Mouse (Mus musculus): ENCODE data around the gene Gm5414. TPM values are rescaled to one million over a fixed set of nuclear protein-coding genes. Genes with fewer than 3 reads are reported as not detected.
A peak's percentile ranks its signal among the peaks of the same experiment; 100 is the strongest.

Gene Gm5414
- not detected in 2 replicates for polyA plus RNA-seq (2012; rRNA removed)

DNA sequence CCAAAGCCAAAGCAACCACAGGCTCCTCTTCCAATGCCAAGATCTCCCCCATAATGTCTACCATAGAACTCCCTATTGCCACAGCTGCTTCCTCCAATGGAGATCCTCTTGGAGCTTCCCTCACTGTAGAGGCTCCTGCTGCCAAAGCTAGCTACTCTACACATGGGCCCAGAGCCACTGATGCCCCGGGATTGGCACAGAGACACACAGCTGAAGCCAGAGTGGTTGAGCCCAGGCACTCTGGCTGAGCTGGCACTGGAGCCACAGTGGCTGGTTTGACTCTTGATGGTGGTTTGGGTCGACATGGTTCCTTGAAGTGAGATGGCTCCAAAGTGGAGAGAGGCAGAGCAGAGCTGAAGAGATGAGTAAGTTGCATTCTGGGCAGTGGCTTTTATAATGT lies at the start of gene Gm5414:
Gene Gm5414 (minus strand): TSS at position 305 of the 400 bp plus-strand sequence.
- DNase-seq, result no peak
- no peak for TF ChIP-seq POLR2A (IDR thresholded peaks at IDR 0.05; ENCODE audit: borderline replicate concordance, insufficient read depth, low read length)
- TF ChIP-seq CTCF (IDR thresholded peaks at IDR 0.05; ENCODE audit: borderline replicate concordance, insufficient read depth, low read depth, low read length), result no peak
- Histone ChIP-seq H3K4me1 (ENCODE audit: control insufficient read depth, insufficient read depth, low read length) (no peaks in the 10 kb centered on the region), H3K27me3 (ENCODE audit: control insufficient read depth, insufficient read depth, low read length) (no peaks in the 10 kb centered on the region), H3K27ac (ENCODE audit: insufficient read depth, low read length) (no peak within 1 kb of the TSS), H3K4me3 (replicated peaks; ENCODE audit: insufficient read depth, low read depth, low read length) (no peak within 1 kb of the TSS)
- WGBS, result 13% methylated on average over 2 of the region's 2 CpGs

GRCm38 (mm10) chr15:101675978-101676377 lies 48.0 kb upstream of the Gm5414 start:
- no peaks in the 10 kb centered on the region; the same call in 1 of the 2 replicates for H3K27me3 ChIP-seq (ENCODE audit: control insufficient read depth, insufficient read depth, low read length)
- H3K4me3 ChIP-seq (replicated peaks; ENCODE audit: insufficient read depth, low read depth, low read length), result no peak overlapping the region
- WGBS, result 92% methylated on average over 1 of the region's 1 CpGs
- no peaks in the 10 kb centered on the region for H3K4me1 ChIP-seq (ENCODE audit: control insufficient read depth, insufficient read depth, low read length)
- H3K27ac ChIP-seq (ENCODE audit: insufficient read depth, low read length), result no peak overlapping the region
- TF ChIP-seq CTCF (IDR thresholded peaks at IDR 0.05; ENCODE audit: borderline replicate concordance, insufficient read depth, low read depth, low read length), result no peak
- no peak for TF ChIP-seq POLR2A (IDR thresholded peaks at IDR 0.05; ENCODE audit: borderline replicate concordance, insufficient read depth, low read length)
- no peak for DNase-seq

GRCm38 (mm10) chr15:101652736-101653265 lies 24.8 kb upstream of the Gm5414 start:
- WGBS, result 19% methylated on average over 5 of the region's 5 CpGs
- Histone ChIP-seq H3K4me1 (ENCODE audit: control insufficient read depth, insufficient read depth, low read length) (peaks cover 6% of the 10 kb centered on the region; the same call in 1 of the 2 replicates), H3K4me3 (replicated peaks; ENCODE audit: insufficient read depth, low read depth, low read length) (no peak overlapping the region), H3K27me3 (ENCODE audit: control insufficient read depth, insufficient read depth, low read length) (no peaks in the 10 kb centered on the region), H3K27ac (ENCODE audit: insufficient read depth, low read length) (no peak overlapping the region)
- DNase-seq, result peak; percentile 15 to 50
- TF ChIP-seq CTCF (IDR thresholded peaks at IDR 0.05; ENCODE audit: borderline replicate concordance, insufficient read depth, low read depth, low read length) (no peak), POLR2A (IDR thresholded peaks at IDR 0.05; ENCODE audit: borderline replicate concordance, insufficient read depth, low read length) (no peak)

GRCm38 (mm10) chr15:101647280-101647679 lies 19.3 kb upstream of the Gm5414 start, which contains the start of gene Gm5478:
Gene Gm5478 (minus strand): TSS chr15:101647380.
- 84% methylated on average over 3 of the region's 3 CpGs for WGBS
- Histone ChIP-seq H3K27me3 (ENCODE audit: control insufficient read depth, insufficient read depth, low read length) (no peaks in the 10 kb centered on the region), H3K4me1 (ENCODE audit: control insufficient read depth, insufficient read depth, low read length) (no peaks in the 10 kb centered on the region), H3K4me3 (replicated peaks; ENCODE audit: insufficient read depth, low read depth, low read length) (no peak within 1 kb of the TSS), H3K27ac (ENCODE audit: insufficient read depth, low read length) (no peak within 1 kb of the TSS)
- TF ChIP-seq CTCF (IDR thresholded peaks at IDR 0.05; ENCODE audit: borderline replicate concordance, insufficient read depth, low read depth, low read length), result no peak
- TF ChIP-seq POLR2A (IDR thresholded peaks at IDR 0.05; ENCODE audit: borderline replicate concordance, insufficient read depth, low read length), result no peak
- DNase-seq, result no peak

- WGBS, result 30% methylated on average over 6 of the region's 6 CpGs
- TF ChIP-seq CTCF (IDR thresholded peaks at IDR 0.05; ENCODE audit: borderline replicate concordance, insufficient read depth, low read depth, low read length) (no peak), POLR2A (IDR thresholded peaks at IDR 0.05; ENCODE audit: borderline replicate concordance, insufficient read depth, low read length) (no peak)
- no peak for DNase-seq
- Histone ChIP-seq H3K4me1 (ENCODE audit: control insufficient read depth, insufficient read depth, low read length) (no peaks in the 10 kb centered on the region), H3K27ac (ENCODE audit: insufficient read depth, low read length) (no peak overlapping the region), H3K4me3 (replicated peaks; ENCODE audit: insufficient read depth, low read depth, low read length) (no peak overlapping the region), H3K27me3 (ENCODE audit: control insufficient read depth, insufficient read depth, low read length) (no peaks in the 10 kb centered on the region)
Observed at GRCm38 (mm10) chr15:101599123-101599522, 28.9 kb downstream of the Gm5414 start.

DNA sequence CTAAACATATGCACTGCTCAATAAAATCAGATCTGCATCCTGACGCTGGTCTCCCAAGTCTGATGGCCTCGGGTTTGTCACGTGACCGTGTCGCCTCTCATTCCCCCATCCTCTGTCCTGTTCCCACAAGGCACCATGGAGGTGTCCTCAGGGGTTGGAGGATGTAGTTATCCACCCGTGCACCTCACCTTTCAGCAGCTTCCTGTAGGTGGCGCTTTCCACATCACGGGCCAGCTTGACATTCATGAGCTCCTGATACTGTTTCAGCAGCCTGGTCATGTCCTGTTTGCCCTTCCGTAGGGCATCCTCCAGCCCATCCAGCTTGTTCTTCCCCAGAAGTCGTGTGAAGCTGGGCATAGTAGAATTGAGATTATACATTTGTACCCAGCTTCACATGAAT lies 39.8 kb downstream of the Gm5414 start:
- Histone ChIP-seq H3K4me1 (ENCODE audit: control insufficient read depth, insufficient read depth, low read length) (no peaks in the 10 kb centered on the region), H3K4me3 (replicated peaks; ENCODE audit: insufficient read depth, low read depth, low read length) (no peak overlapping the region), H3K27me3 (ENCODE audit: control insufficient read depth, insufficient read depth, low read length) (no peaks in the 10 kb centered on the region), H3K27ac (ENCODE audit: insufficient read depth, low read length) (no peak overlapping the region)
- no peak for DNase-seq
- 73% methylated on average over 10 of the region's 10 CpGs for WGBS
- no peak for TF ChIP-seq CTCF (IDR thresholded peaks at IDR 0.05; ENCODE audit: borderline replicate concordance, insufficient read depth, low read depth, low read length)
- no peak for TF ChIP-seq POLR2A (IDR thresholded peaks at IDR 0.05; ENCODE audit: borderline replicate concordance, insufficient read depth, low read length)

DNA sequence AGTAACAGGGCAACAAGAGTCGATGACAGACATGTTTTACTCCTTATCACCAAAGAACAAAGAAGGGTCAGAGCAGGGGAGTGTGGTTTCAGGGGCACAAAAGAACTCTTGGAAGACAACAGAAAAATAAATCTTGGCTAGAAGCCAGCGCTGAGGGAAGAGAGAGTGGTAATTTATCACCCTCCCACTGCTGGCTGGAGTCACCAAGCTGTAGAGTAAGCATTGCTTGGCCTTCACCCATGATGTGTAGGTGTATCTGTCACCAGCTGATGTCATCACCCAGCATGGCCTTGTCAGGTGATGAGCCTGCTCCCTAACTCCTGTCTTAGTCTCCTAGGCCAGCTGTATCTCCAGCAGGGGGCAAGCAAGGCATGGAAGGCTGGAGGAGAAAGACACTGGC lies 43.5 kb downstream of the Gm5414 start:
- 39% methylated on average over 2 of the region's 2 CpGs for WGBS
- no peak overlapping the region for H3K4me3 ChIP-seq (replicated peaks; ENCODE audit: insufficient read depth, low read depth, low read length)
- no peak for DNase-seq
- TF ChIP-seq CTCF (IDR thresholded peaks at IDR 0.05; ENCODE audit: borderline replicate concordance, insufficient read depth, low read depth, low read length) (no peak), POLR2A (IDR thresholded peaks at IDR 0.05; ENCODE audit: borderline replicate concordance, insufficient read depth, low read length) (no peak)
- H3K27ac ChIP-seq (ENCODE audit: insufficient read depth, low read length), result no peak overlapping the region
- no peaks in the 10 kb centered on the region for H3K27me3 ChIP-seq (ENCODE audit: control insufficient read depth, insufficient read depth, low read length)
- no peaks in the 10 kb centered on the region for H3K4me1 ChIP-seq (ENCODE audit: control insufficient read depth, insufficient read depth, low read length)

GRCm38 (mm10) chr15:101583211-101583965 lies 44.6 kb downstream of the Gm5414 start:
- WGBS, result 67% methylated on average over 8 of the region's 8 CpGs
- TF ChIP-seq POLR2A (IDR thresholded peaks at IDR 0.05; ENCODE audit: borderline replicate concordance, insufficient read depth, low read length) (no peak), CTCF (IDR thresholded peaks at IDR 0.05; ENCODE audit: borderline replicate concordance, insufficient read depth, low read depth, low read length) (no peak)
- Histone ChIP-seq H3K4me1 (ENCODE audit: control insufficient read depth, insufficient read depth, low read length) (no peaks in the 10 kb centered on the region), H3K27ac (ENCODE audit: insufficient read depth, low read length) (no peak overlapping the region), H3K4me3 (replicated peaks; ENCODE audit: insufficient read depth, low read depth, low read length) (no peak overlapping the region), H3K27me3 (ENCODE audit: control insufficient read depth, insufficient read depth, low read length) (no peaks in the 10 kb centered on the region)
- DNase-seq, result no peak

Data from cerebellum, adult 2 months (tissue).